Mouse (Mus musculus) spleen, adult 2 months (tissue): ENCODE data around the gene Myo16.

ENCODE experiments used
- CTCF ChIP-seq: fragments of 200-500 bp; IDR thresholded peaks from 2 replicates; pipeline ENCODE4 v1.5.1; 2011; ENCODE audit warnings: mild to moderate bottlenecking, inconsistent platforms; ENCODE audit not compliant: insufficient read depth, insufficient read length, insufficient replicate concordance; ENCODE audit errors: extremely low read depth
- POLR2A ChIP-seq: fragments of 200-500 bp; IDR thresholded peaks from 2 replicates; pipeline ENCODE4 v1.6.1; 2011; ENCODE audit warnings: low read depth, low read length, inconsistent platforms

DNA sequence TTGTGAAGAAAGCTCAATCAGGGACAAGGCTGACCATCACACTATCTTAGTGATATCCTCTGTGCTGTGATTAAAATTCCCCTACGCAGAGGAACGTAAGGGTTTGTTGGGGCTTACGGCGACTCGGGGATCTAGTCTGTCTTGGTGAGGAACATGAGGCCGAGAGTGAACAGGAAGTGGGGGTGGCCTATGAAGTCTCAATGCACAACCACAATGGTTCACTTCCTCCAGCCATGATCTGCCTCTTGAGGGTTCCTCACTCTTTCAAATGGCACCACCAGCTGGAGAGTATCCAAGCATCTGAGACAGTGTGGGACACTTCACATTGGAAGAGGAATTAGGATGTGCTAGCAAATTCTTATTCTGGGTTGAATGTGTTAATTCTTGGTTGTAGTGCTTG is 405.8 kb downstream of the Myo16 start:
- TF ChIP-seq POLR2A (no peak), CTCF (no peak)
